Mouse (Mus musculus) common myeloid progenitor, adult 5-6 weeks (primary cell): ENCODE data around the gene Myg1. TPM values are rescaled to one million over a fixed set of nuclear protein-coding genes. Genes with fewer than 3 reads are reported as not detected.

ENCODE experiments used
- ATAC-seq: replicated peaks from 2 replicates; pipeline ENCODE4 v1.8.0; 2016; ENCODE audit warnings: low read depth, mild to moderate bottlenecking, moderate TSS enrichment, inconsistent platforms; ENCODE audit not compliant: poor library complexity, severe bottlenecking
- total RNA-seq: library from RNA; stranded (forward); fragments of 200-1000, 187-1606 nt; gene quantifications from 2 replicates; pipeline ENCODE4 v1.2.3, GENCODE M21; 2017

Gene Myg1
- total RNA-seq, 1 experiment from 2014 or later = 40.0 TPM

- peak; percentile 88 for ATAC-seq
Measured at GRCm38 (mm10) chr15:102341580-102341979, 10.1 kb downstream of the Myg1 start.

- ATAC-seq = no peak
Measured at GRCm38 (mm10) chr15:102344490-102344889, 13.0 kb downstream of the Myg1 start.

GRCm38 (mm10) chr15:102346444-102346843 lies 14.9 kb downstream of the Myg1 start:
- ATAC-seq = no peak

- ATAC-seq = peak; percentile 88
Measured at GRCm38 (mm10) chr15:102350138-102350941, 18.8 kb downstream of the Myg1 start, which contains the start of gene Aaas. Aaas (minus strand) TSS chr15:102350771.

GRCm38 (mm10) chr15:102350942-102351291 lies 19.4 kb downstream of the Myg1 start:
- ATAC-seq = peak; percentile 10

- ATAC-seq = no peak
Measured at GRCm38 (mm10) chr15:102352177-102352576, 20.7 kb downstream of the Myg1 start.

- no peak for ATAC-seq
Measured at GRCm38 (mm10) chr15:102353986-102354385, 22.5 kb downstream of the Myg1 start.

- peak; percentile 27 for ATAC-seq
Measured at GRCm38 (mm10) chr15:102355134-102355870, 23.8 kb downstream of the Myg1 start.

GRCm38 (mm10) chr15:102355871-102356441 lies 24.4 kb downstream of the Myg1 start:
- ATAC-seq = peak; percentile 23; the same call in 1 of the 2 replicates

GRCm38 (mm10) chr15:102356501-102357325 lies 25.2 kb downstream of the Myg1 start:
- no peak for ATAC-seq

GRCm38 (mm10) chr15:102358126-102358525 lies 26.6 kb downstream of the Myg1 start:
- 0 out of 2 replicates have a peak, but pooled peaks have one; percentile 12 for ATAC-seq

GRCm38 (mm10) chr15:102358834-102359233 lies 27.3 kb downstream of the Myg1 start:
- no peak for ATAC-seq

- peak; percentile 40 for ATAC-seq
Measured at GRCm38 (mm10) chr15:102362648-102363047, 31.1 kb downstream of the Myg1 start.

GRCm38 (mm10) chr15:102364678-102365077 lies 33.2 kb downstream of the Myg1 start:
- no peak for ATAC-seq

- no peak for ATAC-seq
Measured at GRCm38 (mm10) chr15:102366238-102366637, 34.7 kb downstream of the Myg1 start.

- 0 out of 2 replicates have a peak, but pooled peaks have one; percentile 12 for ATAC-seq
Measured at GRCm38 (mm10) chr15:102366733-102367344, 35.3 kb downstream of the Myg1 start, which contains the start of gene Sp7. Sp7 (minus strand) TSS chr15:102367182.

- ATAC-seq = no peak
Measured at GRCm38 (mm10) chr15:102369972-102370371, 38.5 kb downstream of the Myg1 start.

GRCm38 (mm10) chr15:102370727-102371126 lies 39.2 kb downstream of the Myg1 start:
- ATAC-seq = no peak

GRCm38 (mm10) chr15:102376453-102377162 lies 45.1 kb downstream of the Myg1 start:
- peak; percentile 69 for ATAC-seq
